Mouse (Mus musculus): ENCODE measurements around the gene Gga1. TPM values are rescaled to one million over a fixed set of nuclear protein-coding genes. Genes with fewer than 3 reads are reported as not detected.

The Gga1 gene
- polyA plus RNA-seq, 1 experiment from 2014 or later: 14.8 TPM

- H3K36me3 ChIP-seq (replicated peaks; ENCODE audit: insufficient read depth, low read length): peaks cover 53% of the 10 kb centered on the region
- DNase-seq: no peak
- no peak for TF ChIP-seq EP300 (IDR thresholded peaks at IDR 0.05; ENCODE audit: low read depth)
- TF ChIP-seq CTCF (IDR thresholded peaks at IDR 0.05; ENCODE audit: low read depth): no peak
- H3K4me2 ChIP-seq (ENCODE audit: low read depth, low read length): no peak overlapping the region
- H3K9me3 ChIP-seq (ENCODE audit: low read length): no peaks in the 10 kb centered on the region
- no peak overlapping the region for H3K9ac ChIP-seq (replicated peaks)
- H3K27me3 ChIP-seq (ENCODE audit: insufficient read depth, low read length): no peaks in the 10 kb centered on the region
- no peaks in the 10 kb centered on the region for H3K4me1 ChIP-seq (ENCODE audit: insufficient read depth)
- no peak overlapping the region for H3K27ac ChIP-seq (ENCODE audit: low read depth)
- H3K4me3 ChIP-seq (ENCODE audit: low read depth, low read length): no peak overlapping the region
- 80% methylated on average over 7 of the region's 7 CpGs for WGBS (ENCODE audit: insufficient replicate concordance)
- no peak for ATAC-seq
These were observed 31.4 kb downstream of the Gga1 start for GRCm38 (mm10) chr15:78908399-78908798.

- Histone ChIP-seq H3K9ac (replicated peaks) (no peak overlapping the region), H3K4me3 (ENCODE audit: low read depth, low read length) (no peak overlapping the region), H3K27ac (ENCODE audit: low read depth) (no peak overlapping the region), H3K4me2 (ENCODE audit: low read depth, low read length) (no peak overlapping the region), H3K4me1 (ENCODE audit: insufficient read depth) (peaks cover 4% of the 10 kb centered on the region), H3K27me3 (ENCODE audit: insufficient read depth, low read length) (no peaks in the 10 kb centered on the region), H3K9me3 (ENCODE audit: low read length) (no peaks in the 10 kb centered on the region), H3K36me3 (replicated peaks; ENCODE audit: insufficient read depth, low read length) (peaks cover 53% of the 10 kb centered on the region)
- no peak for ATAC-seq
- TF ChIP-seq CTCF (IDR thresholded peaks at IDR 0.05; ENCODE audit: low read depth) (no peak), EP300 (IDR thresholded peaks at IDR 0.05; ENCODE audit: low read depth) (no peak)
- WGBS (ENCODE audit: insufficient replicate concordance): 67% methylated on average over 8 of the region's 8 CpGs
- DNase-seq: no peak
These were observed 32.0 kb downstream of the Gga1 start for GRCm38 (mm10) chr15:78908982-78909381.

GRCm38 (mm10) chr15:78912040-78912439 lies 35.0 kb downstream of the Gga1 start:
- H3K27ac ChIP-seq (ENCODE audit: low read depth): no peak overlapping the region
- peaks cover 2% of the 10 kb centered on the region; the same call in 1 of the 2 replicates for H3K27me3 ChIP-seq (ENCODE audit: insufficient read depth, low read length)

GRCm38 (mm10) chr15:78913632-78914090 lies 36.7 kb downstream of the Gga1 start, which contains the start of gene Pdxp:
Gene Pdxp, plus strand, starts transcription at chr15:78913919.
- peak within 1 kb of the TSS; percentile 54 for H3K4me3 ChIP-seq (ENCODE audit: low read depth, low read length)
- DNase-seq: peak; percentile 93
- H3K27me3 ChIP-seq (ENCODE audit: insufficient read depth, low read length): peaks cover 2% of the 10 kb centered on the region; the same call in 1 of the 2 replicates
- ATAC-seq: peak; percentile 90
- H3K4me2 ChIP-seq (ENCODE audit: low read depth, low read length): peak within 1 kb of the TSS; percentile 96
- peaks cover 18% of the 10 kb centered on the region for H3K36me3 ChIP-seq (replicated peaks; ENCODE audit: insufficient read depth, low read length)
- whole genome bisulfite sequencing (ENCODE audit: insufficient replicate concordance): 1% methylated on average over 49 of the region's 51 CpGs
- peak within 1 kb of the TSS; percentile 63 for H3K9ac ChIP-seq (replicated peaks)
- peak within 1 kb of the TSS; percentile 34; the same call in 1 of the 2 replicates for H3K27ac ChIP-seq (ENCODE audit: low read depth)
- H3K4me1 ChIP-seq (ENCODE audit: insufficient read depth): peaks cover 23% of the 10 kb centered on the region
- no peak for TF ChIP-seq CTCF (IDR thresholded peaks at IDR 0.05; ENCODE audit: low read depth)
- TF ChIP-seq EP300 (IDR thresholded peaks at IDR 0.05; ENCODE audit: low read depth): no peak
- H3K9me3 ChIP-seq (ENCODE audit: low read length): no peaks in the 10 kb centered on the region

More at GRCm38 (mm10) chr15:78912040-78912439, 35.0 kb downstream of the Gga1 start:
- no peak overlapping the region for H3K4me2 ChIP-seq (ENCODE audit: low read depth, low read length)
- TF ChIP-seq CTCF (IDR thresholded peaks at IDR 0.05; ENCODE audit: low read depth): peak; percentile 69
- no peak for TF ChIP-seq EP300 (IDR thresholded peaks at IDR 0.05; ENCODE audit: low read depth)
- 39% methylated on average over 9 of the region's 9 CpGs for WGBS (ENCODE audit: insufficient replicate concordance)
- no peak overlapping the region for H3K9ac ChIP-seq (replicated peaks)
- H3K9me3 ChIP-seq (ENCODE audit: low read length): no peaks in the 10 kb centered on the region
- peaks cover 23% of the 10 kb centered on the region for H3K4me1 ChIP-seq (ENCODE audit: insufficient read depth)
- peaks cover 33% of the 10 kb centered on the region for H3K36me3 ChIP-seq (replicated peaks; ENCODE audit: insufficient read depth, low read length)
- no peak overlapping the region for H3K4me3 ChIP-seq (ENCODE audit: low read depth, low read length)
- DNase-seq (no peak), ATAC-seq (no peak)

GRCm38 (mm10) chr15:78914091-78914822 lies 37.3 kb downstream of the Gga1 start:
- H3K27me3 ChIP-seq (ENCODE audit: insufficient read depth, low read length): peaks cover 2% of the 10 kb centered on the region; the same call in 1 of the 2 replicates
- ATAC-seq (peak; percentile 65), DNase-seq (peak; percentile 59)
- peaks cover 15% of the 10 kb centered on the region; the same call in 1 of the 2 replicates for H3K36me3 ChIP-seq (replicated peaks; ENCODE audit: insufficient read depth, low read length)
- H3K9me3 ChIP-seq (ENCODE audit: low read length): no peaks in the 10 kb centered on the region
- WGBS (ENCODE audit: insufficient replicate concordance): under 1% methylated on average over 42 of the region's 87 CpGs
- H3K4me2 ChIP-seq (ENCODE audit: low read depth, low read length): peak overlapping the region; percentile 96
- peak overlapping the region; percentile 34; the same call in 1 of the 2 replicates for H3K27ac ChIP-seq (ENCODE audit: low read depth)
- H3K4me3 ChIP-seq (ENCODE audit: low read depth, low read length): peak overlapping the region; percentile 54
- H3K4me1 ChIP-seq (ENCODE audit: insufficient read depth): peaks cover 23% of the 10 kb centered on the region
- TF ChIP-seq EP300 (IDR thresholded peaks at IDR 0.05; ENCODE audit: low read depth): no peak
- no peak for TF ChIP-seq CTCF (IDR thresholded peaks at IDR 0.05; ENCODE audit: low read depth)
- peak overlapping the region; percentile 63 for H3K9ac ChIP-seq (replicated peaks)

GRCm38 (mm10) chr15:78914823-78915659 lies 38.1 kb downstream of the Gga1 start:
- Histone ChIP-seq H3K4me3 (ENCODE audit: low read depth, low read length) (peak overlapping the region; percentile 54), H3K27me3 (ENCODE audit: insufficient read depth, low read length) (peaks cover 2% of the 10 kb centered on the region; the same call in 1 of the 2 replicates), H3K9ac (replicated peaks) (no peak overlapping the region), H3K4me2 (ENCODE audit: low read depth, low read length) (peak overlapping the region; percentile 96), H3K36me3 (replicated peaks; ENCODE audit: insufficient read depth, low read length) (peaks cover 13% of the 10 kb centered on the region; the same call in 1 of the 2 replicates), H3K9me3 (ENCODE audit: low read length) (no peaks in the 10 kb centered on the region), H3K27ac (ENCODE audit: low read depth) (no peak overlapping the region), H3K4me1 (ENCODE audit: insufficient read depth) (peaks cover 23% of the 10 kb centered on the region)
- WGBS (ENCODE audit: insufficient replicate concordance): 42% methylated on average over 8 of the region's 8 CpGs
- ATAC-seq (no peak), DNase-seq (no peak)
- TF ChIP-seq EP300 (IDR thresholded peaks at IDR 0.05; ENCODE audit: low read depth) (no peak), CTCF (IDR thresholded peaks at IDR 0.05; ENCODE audit: low read depth) (no peak)
